Mouse (Mus musculus) liver, postnatal 0 days (tissue): ENCODE data around the gene Ibtk.

ENCODE experiments used
- CTCF ChIP-seq: sonication (generic); IDR thresholded peaks from 2 replicates; pipeline ENCODE4 v1.5.1; 2016; ENCODE audit warnings: antibody characterized with exemption, low read depth
- EP300 ChIP-seq: IDR thresholded peaks from 2 replicates; pipeline ENCODE4 v1.6.1; 2016; ENCODE audit warnings: antibody characterized with exemption, low read depth, mild to moderate bottlenecking

GRCm38 (mm10) chr9:85780249-85780648 lies 31.1 kb upstream of the Ibtk start:
- TF ChIP-seq CTCF (no peak), EP300 (no peak)
